Mouse (Mus musculus) heart, embryonic 15.5 days (tissue): ENCODE measurements around the gene Gm10300. TPM values are rescaled to one million over a fixed set of nuclear protein-coding genes. Genes with fewer than 3 reads are reported as not detected.

ENCODE experiments used
- polyA plus RNA-seq: library from polyadenylated mRNA; unstranded; fragments of >200 nt; fragmentation: Nextera tagmentation; extraction: Ambion mirVana; gene quantifications from 2 replicates; pipeline ENCODE4 v1.2.1, GENCODE M21; 2015

Gm10300 gene
- polyA plus RNA-seq, 1 experiment from 2014 or later, result 0.10 TPM

Other genes starting within 250 kb of the Gm10300 start
- 1.9 and 3.1 TPM in 2 replicates for gene Ptpru, start 236.4 kb upstream of the Gm10300 start, polyA plus RNA-seq
- 39.9 and 45.7 TPM in 2 replicates for gene Mecr, start 231.2 kb upstream of the Gm10300 start, polyA plus RNA-seq
- gene Srsf4, start 201.1 kb upstream of the Gm10300 start, polyA plus RNA-seq, result 64.8 and 76.3 TPM in 2 replicates
- gene Tmem200b, start 152.9 kb upstream of the Gm10300 start, polyA plus RNA-seq, result 1.2 and 2.6 TPM in 2 replicates
- 75.6 and 86.4 TPM in 2 replicates for gene Epb41, start 624 bp downstream of the Gm10300 start, polyA plus RNA-seq
- gene Oprd1, start 69.8 kb downstream of the Gm10300 start, polyA plus RNA-seq, result 0.67 and 0.71 TPM in 2 replicates
- 57.8 and 61.7 TPM in 2 replicates for gene Ythdf2, start 137.6 kb downstream of the Gm10300 start, polyA plus RNA-seq
- gene Gmeb1, start 186.9 kb downstream of the Gm10300 start, polyA plus RNA-seq, result 23.3 and 28.0 TPM in 2 replicates
- gene Taf12, start 199.7 kb downstream of the Gm10300 start, polyA plus RNA-seq, result 28.5 and 33.7 TPM in 2 replicates
- gene Rab42, start 228.7 kb downstream of the Gm10300 start, polyA plus RNA-seq, result 1.5 and 2.0 TPM in 2 replicates